ENCODE assay signal across 19 mouse cellular contexts in genomic region chr11:64003484-64003883, GRCm38 (mm10).
DNase-seq lines count a peak whose midpoint lies in the region; ATAC-seq and TF ChIP-seq lines count a peak whose summit lies in the region.
"Had no signal": no experiment of that assay in that cellular context is flagged by ENCODE, and none has a peak within 500 bp of the region (broad histone marks: within the 10 kb centered on the region; RNA-seq: fewer than 3 reads in every experiment).

No protein-coding gene starts in this region.

- peak; percentile 19 for DNase-seq in cerebellum, adult 9-10 months
- no peak for DNase-seq in cerebellum, postnatal 36 days
- DNase-seq in G1E (ENCODE audit: low spot score), result no peak
- no peak for DNase-seq in heart, adult 18-20 months
- DNase-seq in hindbrain, embryonic 11.5 days (ENCODE audit: low spot score), result no peak
- DNase-seq: gastrocnemius, postnatal 25 days; kidney, postnatal 14 days; lung, embryonic 14.5 days; right cerebral cortex, postnatal 4 days; thymus, postnatal 4 days had no signal

- TF ChIP-seq CTCF in G1E (IDR thresholded peaks at IDR 0.05; ENCODE audit: low read depth, low read length), result no peak
- no peak for TF ChIP-seq CTCF in intestine, postnatal 0 days (IDR thresholded peaks at IDR 0.05; ENCODE audit: low read depth)

- no peaks in the 10 kb centered on the region; the same call in 1 of the 2 replicates for H3K9me3 ChIP-seq in G1E (replicated peaks)
- H3K9me3 ChIP-seq in intestine, postnatal 0 days (ENCODE audit: control insufficient read depth), result no peaks in the 10 kb centered on the region
- no peaks in the 10 kb centered on the region for H3K9me3 ChIP-seq in liver, embryonic 15.5 days (replicated peaks)
- H3K9me3 ChIP-seq in hindbrain, embryonic 11.5 days (ENCODE audit: control insufficient read depth, low read length), result no peaks in the 10 kb centered on the region
- H3K9me3 ChIP-seq: forebrain, embryonic 15.5 days; heart, embryonic 15.5 days; midbrain, embryonic 15.5 days had no signal

- peaks cover 32% of the 10 kb centered on the region for H3K36me3 ChIP-seq in G1E (replicated peaks)
- no peaks in the 10 kb centered on the region for H3K36me3 ChIP-seq in intestine, postnatal 0 days (ENCODE audit: control insufficient read depth, insufficient read depth)
- no peaks in the 10 kb centered on the region for H3K36me3 ChIP-seq in liver, embryonic 15.5 days (replicated peaks)
- H3K36me3 ChIP-seq in hindbrain, embryonic 11.5 days (ENCODE audit: control insufficient read depth, insufficient read depth, low read length), result no peaks in the 10 kb centered on the region
- H3K36me3 ChIP-seq: forebrain, embryonic 15.5 days; heart, embryonic 15.5 days; hindbrain, embryonic 10.5 days; midbrain, embryonic 15.5 days had no signal

- H3K4me3 ChIP-seq in G1E (ENCODE audit: low read depth, low read length), result peak overlapping the region; percentile 41; the same call in 1 of the 2 replicates
- no peak overlapping the region for H3K4me3 ChIP-seq in intestine, postnatal 0 days (ENCODE audit: low read depth, low read length)
- no peak overlapping the region for H3K4me3 ChIP-seq in liver, embryonic 15.5 days (replicated peaks)
- H3K4me3 ChIP-seq in hindbrain, embryonic 11.5 days (ENCODE audit: low read depth, low read length), result no peak overlapping the region
- H3K4me3 ChIP-seq: forebrain, embryonic 15.5 days; heart, embryonic 15.5 days; hindbrain, embryonic 10.5 days; midbrain, embryonic 15.5 days had no signal

- H3K4me1 ChIP-seq in G1E (ENCODE audit: insufficient read depth, low read depth, low read length), result peaks cover 61% of the 10 kb centered on the region
- 0 out of 2 replicates have a peak, but pooled peaks cover 7% of the 10 kb centered on the region for H3K4me1 ChIP-seq in intestine, postnatal 0 days (replicated peaks; ENCODE audit: control insufficient read depth, insufficient read depth, low read length)
- H3K4me1 ChIP-seq in liver, embryonic 15.5 days (replicated peaks), result peaks cover 28% of the 10 kb centered on the region
- H3K4me1 ChIP-seq in hindbrain, embryonic 11.5 days (replicated peaks; ENCODE audit: control insufficient read depth, insufficient read depth, low read length), result no peaks in the 10 kb centered on the region
- H3K4me1 ChIP-seq: forebrain, embryonic 15.5 days had no signal

- H3K4me2 ChIP-seq in intestine, postnatal 0 days (replicated peaks; ENCODE audit: low read depth), result no peak overlapping the region
- H3K4me2 ChIP-seq in liver, embryonic 15.5 days, result no peak overlapping the region
- H3K4me2 ChIP-seq in hindbrain, embryonic 11.5 days (replicated peaks; ENCODE audit: low read depth, low read length), result no peak overlapping the region
- H3K4me2 ChIP-seq: forebrain, embryonic 15.5 days; heart, embryonic 15.5 days; lung, embryonic 14.5 days; midbrain, embryonic 15.5 days had no signal

- no peak overlapping the region for H3K9ac ChIP-seq in intestine, postnatal 0 days (ENCODE audit: low read depth, low read length)
- H3K9ac ChIP-seq in liver, embryonic 15.5 days, result no peak overlapping the region
- H3K9ac ChIP-seq in hindbrain, embryonic 11.5 days (ENCODE audit: low read depth, low read length), result no peak overlapping the region
- H3K9ac ChIP-seq: forebrain, embryonic 15.5 days; heart, embryonic 15.5 days; lung, embryonic 14.5 days; midbrain, embryonic 15.5 days had no signal

- peak; percentile 43 for ATAC-seq in G1E (ENCODE audit: extremely low read depth, insufficient number of reproducible peaks, low FRiP score, poor library complexity, severe bottlenecking)
- ATAC-seq in intestine, postnatal 0 days, result peak; percentile 90
- ATAC-seq in liver, embryonic 15.5 days (ENCODE audit: insufficient read depth), result peak; percentile 49
- ATAC-seq in granulocyte monocyte progenitor cell, adult 5-6 weeks (replicated peaks; ENCODE audit: poor library complexity, severe bottlenecking), result no peak
- ATAC-seq in hindbrain, embryonic 11.5 days (ENCODE audit: low FRiP score), result no peak
- ATAC-seq: forebrain, embryonic 15.5 days; inflammation-experienced regulatory T-cells, adult 6 months; midbrain, embryonic 15.5 days had no signal

- H3K27me3 ChIP-seq in G1E (ENCODE audit: insufficient read depth, low read length), result no peaks in the 10 kb centered on the region
- H3K27me3 ChIP-seq in intestine, postnatal 0 days (replicated peaks; ENCODE audit: control insufficient read depth, insufficient read depth, low read length), result no peaks in the 10 kb centered on the region
- no peaks in the 10 kb centered on the region for H3K27me3 ChIP-seq in liver, embryonic 15.5 days
- H3K27me3 ChIP-seq in hindbrain, embryonic 11.5 days (ENCODE audit: control insufficient read depth, insufficient read depth, low read length), result no peaks in the 10 kb centered on the region
- H3K27me3 ChIP-seq: forebrain, embryonic 15.5 days; heart, embryonic 15.5 days; midbrain, embryonic 15.5 days had no signal

- 44% methylated on average over 3 of the region's 3 CpGs for WGBS in intestine, postnatal 0 days
- 64% methylated on average over 3 of the region's 3 CpGs for WGBS in liver, embryonic 15.5 days (ENCODE audit: insufficient replicate concordance)
- WGBS in hindbrain, embryonic 11.5 days, result 71% methylated on average over 3 of the region's 3 CpGs

- H3K27ac ChIP-seq in intestine, postnatal 0 days (ENCODE audit: low read depth, low read length), result no peak overlapping the region
- no peak overlapping the region for H3K27ac ChIP-seq in liver, embryonic 15.5 days (replicated peaks)
- no peak overlapping the region for H3K27ac ChIP-seq in hindbrain, embryonic 11.5 days (ENCODE audit: low read depth, low read length)
- H3K27ac ChIP-seq: forebrain, embryonic 15.5 days; heart, embryonic 15.5 days; hindbrain, embryonic 10.5 days; macrophage; midbrain, embryonic 15.5 days had no signal

Comparison
In these comparisons a context has a peak if more than half of its experiments do, and no peak if none do; other contexts are left out.
1. ATAC-seq: peak in G1E (single experiment), intestine, postnatal 0 days (single experiment) and liver, embryonic 15.5 days (single experiment); none in granulocyte monocyte progenitor cell, adult 5-6 weeks (single experiment) and hindbrain, embryonic 11.5 days (single experiment).